Mouse (Mus musculus) thymus, postnatal 25 days (tissue): ENCODE measurements around the gene Tctex1d4.

Experiments
- DNase-seq: peaks from one replicate; pipeline ENCODE4 v3.0.0; 2022

Tctex1d4 gene

DNA sequence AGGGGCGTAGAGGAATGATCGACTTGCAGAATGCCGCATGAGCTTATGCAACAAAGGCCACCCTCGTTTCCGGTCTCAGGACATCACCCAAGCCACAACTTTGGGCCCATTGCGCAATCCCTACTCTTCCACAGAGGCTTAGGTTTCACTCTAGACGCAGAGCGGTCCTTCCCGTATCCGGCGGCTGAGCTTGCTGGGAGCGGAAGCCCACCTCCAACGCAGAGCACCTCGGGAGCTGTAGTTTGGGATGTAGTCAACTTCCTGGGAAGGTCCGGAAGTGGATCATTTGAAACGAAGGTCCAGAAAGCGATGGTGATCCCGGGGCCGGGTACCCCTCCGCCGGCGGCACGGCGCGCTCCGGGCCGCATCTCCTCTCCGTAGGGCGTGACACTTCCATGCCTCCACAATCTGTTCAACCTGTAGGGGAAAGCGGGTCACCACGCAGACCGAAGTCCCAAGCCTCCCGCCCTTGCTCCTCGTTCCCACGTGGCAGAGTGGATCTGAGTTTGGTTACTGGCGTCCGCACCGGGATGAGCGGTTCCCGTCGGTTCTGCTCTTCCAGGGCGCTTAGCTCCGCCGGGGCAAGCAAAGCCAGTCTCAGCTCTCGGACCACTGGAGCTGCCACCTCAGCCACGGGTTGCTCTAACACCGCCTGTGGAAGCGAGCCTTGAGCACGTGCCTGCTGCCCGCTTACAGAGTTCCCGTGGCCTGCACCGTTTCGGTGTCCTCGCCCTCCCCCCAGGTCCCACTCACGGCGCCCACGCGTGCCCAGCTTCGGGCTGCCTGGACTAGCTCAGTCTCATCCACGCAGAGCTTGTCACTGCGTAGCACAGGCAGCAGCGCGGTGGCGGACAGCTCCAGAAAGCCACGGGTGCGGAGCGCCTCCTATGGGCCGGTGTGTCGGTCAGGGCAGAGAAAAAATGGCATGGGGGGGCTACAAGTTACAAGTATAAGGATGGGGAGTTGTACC, 5.9 kb upstream of the Tctex1d4 start:
- DNase-seq: peak; percentile 91

DNA sequence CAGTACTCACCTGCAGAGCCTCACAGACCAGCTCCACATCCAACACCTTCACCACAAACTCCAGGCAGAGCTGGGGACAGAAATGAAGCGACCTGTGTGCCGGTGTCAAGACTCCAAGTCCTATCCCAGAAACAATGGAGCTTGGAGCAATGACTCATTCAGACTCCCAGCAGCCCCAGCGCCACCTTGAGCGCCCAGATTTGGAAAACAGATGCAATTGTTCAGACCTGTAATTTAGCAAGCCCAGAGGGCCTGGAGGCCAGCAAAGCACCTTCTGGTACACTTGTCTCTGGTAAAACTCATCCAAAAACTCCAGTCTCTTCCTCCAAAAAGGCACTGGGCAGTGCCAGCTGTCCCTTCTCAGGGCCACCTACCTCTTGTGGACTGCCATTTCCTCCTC, 4.4 kb upstream of the Tctex1d4 start:
- no peak for DNase-seq

DNA sequence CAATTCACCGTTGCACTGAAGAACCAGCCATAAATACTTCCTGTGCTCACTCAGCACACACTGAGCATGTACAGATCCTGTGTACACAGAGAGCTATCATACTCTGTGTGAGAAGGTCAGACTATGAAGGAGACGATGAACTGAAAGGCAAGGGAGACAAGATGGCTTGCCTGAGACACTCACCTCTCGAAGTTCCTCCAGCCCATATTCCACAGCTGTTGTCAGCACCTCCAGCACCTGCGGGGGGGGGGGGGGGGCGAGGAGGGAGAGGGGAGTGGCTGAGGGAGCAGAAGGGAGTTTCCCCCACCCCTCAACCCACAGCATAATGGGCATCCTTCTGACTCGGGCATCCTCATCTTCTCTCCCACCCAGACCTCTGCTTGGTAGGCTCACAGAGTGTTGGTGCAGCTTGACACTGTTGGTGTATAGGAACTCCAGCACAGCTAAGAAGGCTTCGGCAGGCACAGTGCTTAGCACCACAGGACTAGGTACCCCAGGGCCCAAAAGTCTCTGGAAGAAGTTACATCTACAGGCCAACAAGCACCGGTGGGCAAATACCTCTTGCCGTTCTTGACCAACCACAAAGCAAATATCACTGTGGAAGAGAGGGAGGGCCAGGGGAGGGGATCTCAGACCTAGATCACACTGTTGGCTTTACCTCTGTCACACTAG, 2.9 kb upstream of the Tctex1d4 start:
- DNase-seq: no peak

DNA sequence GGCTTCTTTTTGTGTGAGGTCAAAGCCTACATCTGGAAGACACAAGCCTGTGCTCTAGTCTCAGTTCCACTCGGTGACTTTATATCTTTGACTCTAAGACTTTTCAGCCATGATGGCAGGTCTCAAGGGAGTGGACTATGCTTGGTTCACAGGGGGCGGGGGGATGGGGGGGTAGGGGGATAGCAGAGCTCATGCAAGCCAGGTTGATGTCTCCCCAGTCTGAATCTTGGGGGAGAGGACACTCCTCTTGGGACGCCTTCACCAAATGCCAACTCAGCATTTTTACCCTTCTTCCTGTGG, 2.4 kb upstream of the Tctex1d4 start:
- no peak for DNase-seq

DNA sequence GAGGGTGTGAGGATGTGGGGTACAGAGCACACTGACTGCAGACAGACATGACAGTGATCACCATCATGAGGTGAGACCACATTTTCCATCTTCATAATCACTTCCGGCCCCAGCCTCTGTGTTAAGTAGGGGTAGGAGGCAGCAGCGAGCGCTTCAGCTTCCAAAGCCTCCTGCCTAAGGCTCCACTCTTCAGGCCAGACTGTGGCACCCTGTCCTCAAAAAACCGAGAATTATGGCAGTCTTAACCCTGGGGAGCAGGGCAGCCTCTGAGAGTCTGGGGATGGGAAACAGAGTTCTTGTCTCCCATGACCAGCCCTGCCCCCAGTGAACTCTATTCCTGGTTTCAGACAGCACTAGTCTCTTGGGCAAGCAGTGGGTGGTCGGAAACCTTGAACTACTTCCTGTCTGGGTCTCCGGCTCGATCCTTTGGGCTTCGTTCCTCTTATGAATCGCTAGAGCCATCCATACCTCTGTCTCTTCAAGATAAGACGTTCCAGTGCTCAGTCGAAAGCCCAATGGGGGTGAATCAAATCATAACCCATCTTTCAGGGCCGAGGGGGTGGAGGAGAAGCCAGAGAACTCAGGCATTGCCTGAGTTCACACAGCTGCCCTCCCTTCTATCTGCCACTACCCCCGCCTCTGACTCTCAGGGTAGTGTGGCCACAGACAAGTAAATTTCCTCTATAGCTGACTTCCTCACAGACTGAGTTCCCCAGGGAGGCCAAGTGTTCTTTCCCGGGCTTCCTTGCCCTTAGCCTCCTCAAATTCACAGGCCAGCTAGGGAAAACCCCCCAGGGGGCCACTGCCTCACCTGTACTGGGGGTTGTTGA, 1.9 kb upstream of the Tctex1d4 start:
- DNase-seq: peak; percentile 77

DNA sequence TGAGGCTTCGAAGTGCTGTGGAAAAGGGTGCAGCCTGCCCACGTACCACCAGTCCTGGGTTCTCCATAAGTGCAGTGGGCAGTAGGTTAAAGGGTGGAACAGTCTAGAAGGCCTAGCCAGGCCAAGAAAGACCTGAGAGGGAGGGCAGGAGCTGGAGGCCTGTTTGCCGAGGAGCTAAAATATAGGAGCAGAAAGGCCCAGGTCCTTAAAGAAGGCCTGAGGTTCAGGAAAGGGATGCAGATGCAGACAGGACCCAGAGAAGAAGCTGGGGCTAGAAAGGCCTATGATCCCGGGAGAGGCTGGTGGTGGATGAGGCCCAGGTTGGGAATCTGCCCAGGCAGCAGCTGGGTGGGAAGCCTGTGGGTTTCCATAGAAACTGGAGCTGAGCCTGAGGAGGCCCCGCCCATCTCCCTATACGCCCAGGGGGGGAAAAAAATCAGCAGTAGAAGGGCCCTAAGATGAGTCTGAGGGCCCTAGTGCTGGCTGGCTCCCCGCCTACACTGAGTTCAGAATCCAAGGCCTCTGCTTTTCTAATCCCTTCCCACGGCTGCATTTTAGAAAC, 1.2 kb upstream of the Tctex1d4 start, which contains the start of gene Btbd19:
Gene Btbd19, minus strand, starts transcription at position 378 of the 562 bp plus-strand sequence.
- no peak for DNase-seq

DNA sequence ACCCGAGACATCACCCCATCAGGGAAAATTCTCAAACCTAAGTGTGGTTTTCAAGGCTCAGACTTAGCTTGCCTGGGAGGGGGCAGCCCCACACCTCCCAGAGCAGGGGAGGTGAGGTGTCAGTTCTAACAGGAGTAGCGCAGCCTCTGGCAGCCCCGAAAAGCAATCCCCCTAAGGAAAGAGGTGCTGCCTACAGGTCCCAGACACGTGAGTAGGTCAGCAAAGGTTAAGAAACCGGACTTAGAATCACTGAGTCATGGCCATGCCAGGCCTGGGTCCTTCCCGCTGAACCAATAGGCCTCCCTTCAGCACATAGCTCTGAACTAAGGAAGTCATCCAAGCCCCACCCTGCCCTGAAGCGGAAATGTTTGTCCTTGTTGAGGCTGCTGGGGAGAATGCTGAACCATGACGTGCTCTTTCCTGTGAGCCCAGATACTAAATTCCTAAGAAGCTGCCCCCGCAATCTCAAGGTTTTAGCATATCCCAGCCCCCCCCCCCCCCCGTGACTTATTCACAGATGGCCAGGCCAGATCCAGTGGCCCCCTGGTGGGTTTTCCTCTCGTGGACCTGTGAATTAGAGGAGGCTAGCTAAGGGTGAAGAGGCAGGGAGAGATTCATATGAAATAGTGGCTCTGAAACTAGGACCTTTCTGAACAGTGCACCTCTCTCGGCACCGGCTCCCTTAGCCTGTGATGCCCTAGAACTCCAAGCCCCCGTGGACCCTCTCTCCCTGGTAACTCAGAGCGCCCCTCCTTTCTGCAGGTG, 502 bp upstream of the Tctex1d4 start:
- DNase-seq: peak; percentile 75

DNA sequence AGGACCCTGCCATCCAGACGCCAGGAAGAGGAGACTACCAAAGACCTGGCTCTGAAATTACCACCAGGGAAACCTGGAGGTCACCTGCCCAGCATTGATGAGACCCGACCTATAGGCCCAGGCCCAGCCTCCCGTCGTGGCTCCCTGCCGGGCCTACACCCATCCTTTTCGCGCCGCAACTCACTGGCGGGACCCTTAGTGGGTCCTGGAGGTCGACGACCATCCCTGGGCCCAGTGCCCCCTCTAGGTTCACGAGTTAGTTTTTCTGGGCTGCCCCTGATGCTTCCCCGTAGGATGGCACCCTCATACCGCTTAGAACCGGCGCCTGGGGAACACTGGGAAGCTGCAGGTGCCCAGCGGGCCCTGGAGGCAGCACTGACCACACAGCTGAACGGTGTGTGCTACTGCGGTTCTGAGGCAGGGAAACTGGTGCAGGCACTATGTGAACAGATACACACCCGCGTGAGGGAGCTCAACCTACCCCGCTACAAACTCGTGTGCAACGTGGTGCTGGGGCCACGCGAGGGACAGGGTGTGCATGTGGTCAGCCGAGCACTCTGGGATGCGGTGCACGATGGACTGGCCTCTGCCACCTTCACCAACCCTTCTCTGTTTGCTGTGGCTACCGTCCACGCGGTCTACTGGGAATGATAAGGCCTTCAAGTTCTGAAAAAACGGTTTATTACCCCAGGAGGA, 1.5 kb downstream of the Tctex1d4 start:
- no peak for DNase-seq

DNA sequence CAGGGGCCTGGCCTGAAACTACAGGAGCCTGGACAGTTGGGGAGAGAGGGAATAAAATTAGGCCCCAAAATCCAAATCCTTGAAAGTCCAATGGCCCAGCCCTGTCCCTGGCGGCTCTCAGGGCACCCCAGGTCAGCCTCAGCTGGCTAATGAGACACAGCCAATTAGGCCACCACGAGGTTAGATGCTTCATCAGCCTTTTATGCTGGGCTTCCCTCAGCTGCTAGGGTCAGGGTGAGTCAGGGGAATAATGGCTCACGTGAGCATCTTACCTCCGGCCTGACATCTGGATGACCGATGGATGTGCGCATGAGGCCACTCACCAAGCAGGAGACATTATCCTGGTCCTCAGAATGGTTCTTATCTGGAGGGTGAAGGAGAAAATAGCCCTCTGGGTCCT, 4.2 kb downstream of the Tctex1d4 start:
- DNase-seq: no peak

DNA sequence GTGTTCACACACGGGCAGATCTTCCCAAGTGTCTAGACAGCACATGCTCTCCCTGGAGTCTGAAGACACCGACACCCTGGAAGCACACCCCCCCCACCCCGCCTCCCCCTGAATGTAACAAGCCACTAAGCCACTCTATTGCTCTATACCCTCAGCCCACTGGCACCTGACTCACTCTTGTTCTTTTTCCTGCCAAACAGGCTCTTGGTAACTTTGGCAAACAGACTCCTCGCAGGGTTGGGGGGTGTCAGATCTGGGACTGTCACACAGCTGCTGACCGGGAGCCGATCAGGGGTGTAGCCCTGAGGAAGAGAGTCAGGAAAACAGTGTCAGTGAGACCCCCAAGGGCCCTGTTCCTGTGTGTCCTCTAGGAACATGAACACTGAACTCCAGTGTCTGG, 4.6 kb downstream of the Tctex1d4 start:
- DNase-seq: no peak

DNA sequence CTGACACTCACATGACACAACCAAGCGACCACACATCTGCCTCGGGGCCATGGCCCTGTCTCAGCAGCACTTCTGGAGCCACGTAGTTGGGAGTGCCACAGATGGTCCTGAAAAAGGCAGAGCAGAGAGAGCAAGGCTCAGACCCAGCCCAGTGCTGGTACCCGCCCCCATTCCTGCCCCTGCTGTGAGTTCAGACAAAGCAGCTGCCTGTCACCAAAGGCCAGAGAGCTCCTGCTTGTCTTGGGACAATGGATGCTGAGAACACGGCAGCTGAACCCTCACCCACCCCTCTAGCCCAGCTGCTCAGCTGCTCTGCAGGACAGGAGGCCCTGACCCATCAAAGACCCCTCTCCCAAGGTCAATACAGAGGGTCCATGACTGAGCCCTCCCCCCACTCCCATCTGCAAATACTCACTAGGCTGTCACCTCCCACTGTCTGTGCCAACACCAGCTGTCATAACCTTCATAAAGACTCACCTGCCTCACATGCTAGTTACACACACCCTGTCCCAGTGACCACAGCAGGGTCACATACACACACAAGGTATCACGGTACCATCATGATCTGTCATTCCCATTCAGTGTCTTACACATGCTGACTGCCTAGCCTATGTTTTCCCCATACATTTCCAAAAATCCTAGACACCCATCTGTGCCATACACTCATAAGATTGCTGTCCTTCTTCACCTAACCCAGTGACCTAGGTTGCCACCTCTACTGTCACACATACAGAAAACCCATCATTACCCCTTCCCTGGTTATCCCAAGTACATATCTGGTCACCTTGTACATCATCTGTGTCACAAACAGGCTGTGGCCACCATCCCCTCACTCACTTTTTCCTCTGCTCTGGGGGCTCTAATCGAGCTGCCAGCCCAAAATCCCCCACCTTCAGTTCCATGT, 5.5 kb downstream of the Tctex1d4 start:
- no peak for DNase-seq

DNA sequence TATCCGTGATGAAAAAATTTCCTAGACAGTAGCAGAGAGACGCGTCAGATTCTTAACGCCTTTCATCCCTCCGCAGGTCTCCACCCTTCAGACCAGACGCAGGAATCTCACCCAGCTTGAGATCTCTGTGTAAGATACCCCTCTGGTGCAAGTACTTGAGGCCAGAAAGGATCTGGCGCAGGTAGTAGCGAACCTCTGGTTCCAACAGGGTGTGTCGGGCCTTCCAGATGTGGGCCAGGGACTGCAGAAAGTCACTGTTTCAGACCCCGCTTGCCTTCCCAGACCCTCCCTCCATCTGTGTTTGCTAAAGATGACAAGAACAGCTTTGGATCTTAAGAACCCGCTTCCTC, 6.2 kb downstream of the Tctex1d4 start:
- DNase-seq: no peak

DNA sequence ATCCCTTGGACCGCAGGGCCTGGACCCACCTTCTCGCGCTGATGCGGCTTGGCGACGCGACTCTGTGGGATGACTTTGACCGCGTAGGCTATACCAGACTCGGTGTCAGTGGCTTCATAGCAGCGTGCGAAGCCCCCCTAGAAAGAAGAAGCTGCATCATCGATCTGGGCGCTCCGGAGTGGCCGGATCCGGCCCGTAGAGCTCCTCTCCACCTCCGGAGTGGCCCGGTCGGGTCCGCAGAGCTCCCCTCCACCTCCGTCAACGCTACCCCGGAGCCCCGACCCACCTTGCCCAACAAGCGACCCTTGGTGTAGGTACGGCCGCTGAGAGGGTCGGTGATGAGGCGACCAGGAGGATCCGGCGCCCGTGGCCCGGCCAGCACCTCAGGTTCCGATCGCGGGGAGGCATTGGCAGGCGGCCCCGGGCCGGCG, 6.8 kb downstream of the Tctex1d4 start:
- no peak for DNase-seq

DNA sequence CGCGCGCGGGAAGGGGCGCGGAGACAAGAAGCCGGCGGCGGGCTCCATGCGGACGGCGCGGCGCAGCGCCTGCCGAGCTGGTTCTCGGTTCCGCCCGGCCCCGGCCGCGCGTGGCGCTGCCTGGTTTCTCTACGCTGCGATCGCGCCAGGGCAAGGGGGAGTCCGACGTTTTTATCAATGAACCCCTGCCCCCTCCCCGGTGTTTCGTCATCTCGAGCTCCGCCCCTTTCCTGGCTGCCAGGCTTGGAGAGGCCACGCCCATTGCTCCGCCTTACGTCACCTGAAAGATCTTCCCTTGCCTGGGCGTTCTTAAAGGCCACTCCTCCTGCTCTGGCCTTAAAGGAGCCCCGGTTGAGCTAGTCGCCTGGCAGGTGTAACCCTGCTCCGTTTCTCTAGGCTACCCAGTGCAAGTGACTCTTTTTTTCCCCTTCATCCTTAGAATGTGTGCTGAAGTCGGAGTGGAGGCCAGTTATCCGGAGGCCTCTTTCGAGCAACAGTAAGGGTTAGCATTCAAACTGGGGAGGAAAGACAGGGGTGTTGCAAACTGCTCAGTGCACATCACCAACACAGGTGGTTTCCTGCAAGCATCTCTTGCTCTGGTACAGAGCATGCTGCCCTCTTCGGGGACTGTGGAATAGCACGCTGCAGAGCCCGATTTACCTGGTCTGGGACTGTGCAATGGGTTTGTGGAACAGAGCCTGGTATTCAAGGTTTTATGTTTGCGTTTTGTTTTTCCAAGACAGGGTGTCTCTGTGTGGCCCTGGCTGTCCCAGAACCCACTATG, 7.4 kb downstream of the Tctex1d4 start, which contains the start of gene Plk3:
Gene Plk3, minus strand, starts transcription at position 147 of the 784 bp plus-strand sequence.
- peak; percentile 99 for DNase-seq

DNA sequence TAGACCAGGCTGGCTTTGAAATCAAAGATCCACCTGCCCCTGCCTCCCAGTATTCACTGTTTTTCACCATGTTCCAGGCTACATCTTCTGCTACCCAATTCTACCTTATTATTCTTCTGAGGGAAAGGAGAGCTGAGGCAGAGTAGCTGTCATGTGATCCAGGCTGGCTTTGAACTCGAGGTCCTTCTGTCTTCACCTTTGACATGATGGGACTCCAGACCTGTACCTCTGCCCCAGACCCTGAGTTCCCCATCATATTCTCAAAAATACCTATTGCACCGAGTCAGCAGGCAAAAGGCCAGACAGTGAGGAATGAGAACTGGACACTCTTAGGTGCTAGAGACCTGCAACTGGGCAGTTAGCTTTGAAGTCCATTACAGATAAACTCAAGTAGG, 8.0 kb downstream of the Tctex1d4 start:
- no peak for DNase-seq

DNA sequence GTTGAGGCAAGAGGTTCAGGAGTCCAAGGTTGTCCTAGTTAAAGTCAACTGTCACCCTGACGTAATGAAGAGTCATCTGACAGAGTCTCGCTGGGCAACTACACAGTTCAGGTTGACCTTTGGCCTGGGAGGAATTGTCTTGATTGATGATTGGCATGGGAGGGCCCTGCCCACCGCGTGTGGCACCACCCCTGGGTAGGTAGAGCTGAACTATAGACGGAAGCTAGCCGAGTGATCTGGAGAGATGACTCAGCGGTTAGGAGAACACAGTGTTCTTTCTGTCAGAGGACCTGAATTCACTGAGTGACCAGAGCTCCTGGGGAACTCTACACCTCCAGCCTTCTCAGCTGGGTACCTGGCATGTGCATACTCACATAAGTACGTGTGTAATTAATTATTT, 9.4 kb downstream of the Tctex1d4 start:
- DNase-seq: no peak

DNA sequence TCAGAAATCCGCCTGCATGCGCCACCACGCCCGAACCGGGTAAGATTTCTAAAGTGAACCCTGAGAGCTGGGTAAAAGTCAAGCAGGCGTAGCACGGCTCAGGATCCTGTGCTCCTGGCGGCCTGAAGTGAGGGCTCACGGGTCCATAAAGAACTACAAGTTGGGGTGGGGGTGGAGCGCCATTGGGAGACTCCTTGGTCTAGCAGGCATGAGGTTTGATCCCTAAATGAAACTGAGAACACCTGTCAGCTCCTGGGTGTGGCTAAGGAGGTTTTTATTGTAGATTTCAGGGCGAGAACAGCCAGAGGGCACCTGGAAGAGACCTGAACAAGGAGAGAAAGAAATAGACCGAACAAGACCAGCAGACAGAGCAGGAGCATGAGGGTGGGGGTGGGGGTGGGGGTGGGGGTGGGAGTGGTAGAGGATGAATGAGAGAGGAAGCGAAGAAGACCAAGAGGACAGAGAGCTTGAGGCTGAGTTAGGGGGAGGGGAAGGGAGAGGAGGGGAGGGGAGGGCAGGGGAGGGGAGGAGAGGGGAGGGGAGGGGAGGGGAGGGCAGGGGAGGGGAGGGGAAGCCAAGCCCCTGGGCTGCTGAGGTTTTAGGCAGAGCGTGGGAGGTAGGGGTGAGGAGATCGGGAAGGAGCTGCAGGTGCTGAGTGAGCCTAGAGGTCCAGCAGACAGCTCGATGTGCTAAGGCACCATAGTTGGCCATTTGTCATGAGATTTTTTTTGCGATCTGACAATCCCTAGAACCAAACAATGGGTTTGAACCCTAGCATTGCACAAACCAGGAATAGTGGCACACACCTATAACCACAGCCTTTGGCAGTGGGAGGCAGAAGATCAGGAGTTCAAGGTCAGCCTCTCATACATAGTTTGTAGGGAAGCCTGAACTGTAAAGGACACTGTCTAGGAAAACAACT, 12.0 kb downstream of the Tctex1d4 start:
- no peak for DNase-seq

DNA sequence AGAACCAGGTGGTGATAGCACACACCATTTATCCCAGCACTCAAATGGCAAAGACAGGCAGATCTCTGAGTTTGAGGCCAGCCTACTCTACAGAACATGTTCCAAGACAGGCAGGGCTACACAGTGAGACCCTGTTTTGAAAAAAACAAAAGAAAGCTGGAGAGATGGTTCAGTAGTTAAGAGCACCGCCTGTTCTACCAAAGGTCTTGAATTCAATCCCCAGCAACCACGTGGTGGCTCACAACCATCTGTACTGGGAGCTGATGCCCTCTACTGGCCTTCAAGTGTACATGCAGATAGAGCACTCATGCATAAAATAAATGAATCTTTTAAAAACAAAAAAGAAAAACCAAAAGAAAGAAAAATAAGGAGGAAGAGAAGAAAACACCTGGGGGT, 12.6 kb downstream of the Tctex1d4 start:
- peak; percentile 56 for DNase-seq

DNA sequence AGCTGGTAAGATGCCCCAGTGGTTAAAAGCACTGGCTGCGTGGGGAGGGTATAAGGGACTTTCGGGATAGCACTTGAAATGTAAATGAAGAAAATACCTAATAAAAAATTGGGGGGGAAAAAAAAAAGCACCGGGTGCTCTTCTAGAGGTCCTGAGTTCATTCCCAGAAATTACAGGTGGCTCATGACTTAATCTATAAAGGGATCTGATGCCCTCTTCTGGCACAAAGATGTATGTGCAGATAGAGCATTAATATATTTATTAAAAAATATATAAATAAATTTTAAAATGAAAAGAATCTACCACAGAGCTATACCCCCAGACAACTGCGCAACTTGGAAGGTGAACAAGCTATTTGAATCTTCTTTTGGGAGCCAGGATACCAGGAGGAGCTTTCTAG, 14.0 kb downstream of the Tctex1d4 start:
- no peak for DNase-seq
